Mouse (Mus musculus): ENCODE measurements around the gene Ticrr.

- no peak for TF ChIP-seq CTCF (IDR thresholded peaks at IDR 0.05; ENCODE audit: control insufficient read depth, insufficient read depth, insufficient replicate concordance, low read depth, low read length)
- no peak for TF ChIP-seq POLR2A (IDR thresholded peaks at IDR 0.05; ENCODE audit: control insufficient read depth, low read depth, low read length)
Observed at GRCm38 (mm10) chr7:79628271-79628913, 31.6 kb upstream of the Ticrr start.
